Mouse (Mus musculus): ENCODE data around the gene Ccdc17. TPM values are rescaled to one million over a fixed set of nuclear protein-coding genes. Genes with fewer than 3 reads are reported as not detected.

Ccdc17 gene
- polyA plus RNA-seq, 1 experiment from 2014 or later, result 3.0 TPM

DNA sequence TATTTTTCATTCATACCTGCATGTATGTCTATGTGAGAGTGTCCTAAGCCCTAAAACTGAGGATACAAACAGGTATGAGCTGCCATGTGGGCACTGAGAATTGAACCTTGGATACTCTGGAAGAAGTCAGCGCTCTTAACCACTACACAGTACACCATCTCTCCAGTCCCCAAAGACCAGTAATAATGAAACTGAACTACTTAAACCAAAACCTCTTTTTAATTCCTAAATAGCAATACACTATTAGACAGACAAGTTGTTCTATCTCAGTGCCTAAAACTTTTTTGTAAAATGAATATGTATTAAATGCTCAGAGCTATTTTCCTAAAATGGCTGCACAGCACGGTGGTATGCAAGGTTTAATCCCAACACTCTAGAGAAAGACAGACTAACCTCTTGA lies 18.8 kb downstream of the Ccdc17 start:
- H3K4me2 ChIP-seq, result no peak overlapping the region
- H3K27ac ChIP-seq (replicated peaks), result no peak overlapping the region
- no peaks in the 10 kb centered on the region for H3K9me3 ChIP-seq (replicated peaks)
- H3K36me3 ChIP-seq, result peaks cover 54% of the 10 kb centered on the region
- ATAC-seq (ENCODE audit: low FRiP score), result no peak
- no peaks in the 10 kb centered on the region for H3K4me1 ChIP-seq
- H3K4me3 ChIP-seq (replicated peaks), result no peak overlapping the region
- H3K9ac ChIP-seq (replicated peaks), result no peak overlapping the region
- H3K27me3 ChIP-seq (replicated peaks), result no peaks in the 10 kb centered on the region
- WGBS, result 98% methylated on average over 2 of the region's 2 CpGs

- Histone ChIP-seq H3K4me1 (peaks cover 23% of the 10 kb centered on the region), H3K36me3 (peaks cover 15% of the 10 kb centered on the region), H3K4me2 (no peak overlapping the region), H3K27ac (replicated peaks) (no peak overlapping the region), H3K27me3 (replicated peaks) (no peaks in the 10 kb centered on the region), H3K9ac (replicated peaks) (no peak overlapping the region), H3K9me3 (replicated peaks) (no peaks in the 10 kb centered on the region), H3K4me3 (replicated peaks) (no peak overlapping the region)
- WGBS, result 97% methylated on average over 4 of the region's 4 CpGs
- ATAC-seq (ENCODE audit: low FRiP score), result no peak
Measured at GRCm38 (mm10) chr4:116624831-116625230, 28.4 kb downstream of the Ccdc17 start.

DNA sequence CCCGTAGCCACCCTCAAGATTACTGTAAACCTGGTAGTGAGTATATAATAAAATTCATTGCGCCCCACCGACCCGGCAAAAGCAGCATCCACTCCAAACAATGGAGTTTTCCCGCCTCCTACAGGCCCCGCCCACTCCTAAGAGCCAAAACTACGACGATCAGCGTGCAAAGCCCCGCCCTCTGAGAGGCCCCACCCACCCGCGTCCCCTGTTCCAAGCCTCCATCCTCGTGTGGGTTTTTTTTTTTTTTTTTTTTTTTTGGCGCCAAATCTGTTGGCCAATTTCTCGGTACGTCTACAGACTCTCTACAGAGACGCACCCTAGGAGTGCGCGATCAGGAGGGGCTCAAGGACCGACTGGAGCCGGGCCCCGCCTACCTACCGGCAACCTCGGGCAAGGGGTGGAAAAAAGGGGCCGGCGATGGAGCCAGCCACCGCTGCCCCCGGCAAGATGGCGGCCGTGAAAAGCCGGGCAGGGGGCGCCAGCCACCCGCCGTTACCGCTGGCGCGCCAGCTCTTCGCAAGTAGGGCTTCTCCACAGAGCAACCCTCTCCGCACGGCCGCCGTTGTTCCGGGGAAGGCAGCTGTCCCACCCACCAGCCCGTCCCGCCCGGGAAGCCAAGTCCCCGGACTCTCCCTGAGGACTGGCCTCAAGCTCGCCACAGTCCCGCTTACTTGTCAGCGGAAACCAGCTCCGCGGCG lies 30.4 kb downstream of the Ccdc17 start:
- Histone ChIP-seq H3K4me2 (peak overlapping the region; percentile 70), H3K9ac (replicated peaks) (peak overlapping the region; percentile 80), H3K36me3 (peaks cover under 1% of the 10 kb centered on the region), H3K4me3 (replicated peaks) (peak overlapping the region; percentile 80), H3K4me1 (peaks cover 23% of the 10 kb centered on the region), H3K9me3 (replicated peaks) (no peaks in the 10 kb centered on the region), H3K27me3 (replicated peaks) (no peaks in the 10 kb centered on the region), H3K27ac (replicated peaks) (peak overlapping the region; percentile 93)
- ATAC-seq (ENCODE audit: low FRiP score), result peak; percentile 82
- WGBS, result under 1% methylated on average over 51 of the region's 53 CpGs

DNA sequence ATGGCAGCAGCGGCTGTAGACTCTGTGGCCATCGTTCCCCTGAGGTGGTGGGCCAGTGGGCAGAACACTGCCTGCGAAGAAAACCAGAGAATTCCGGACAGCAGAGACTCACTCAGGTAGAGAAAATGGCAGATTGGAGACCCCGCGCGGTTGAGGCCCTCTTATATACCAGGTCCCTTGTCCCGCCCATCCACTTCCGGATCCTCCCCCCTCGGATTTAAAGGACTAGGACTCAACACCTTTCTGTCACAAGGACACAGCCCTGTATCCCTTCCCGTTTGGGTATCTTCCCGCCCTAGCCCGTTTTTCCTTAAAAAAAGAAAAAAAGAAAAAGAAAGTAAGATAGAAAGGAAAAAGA lies 30.9 kb downstream of the Ccdc17 start:
- Histone ChIP-seq H3K4me2 (peak overlapping the region; percentile 70), H3K9me3 (replicated peaks) (no peaks in the 10 kb centered on the region), H3K36me3 (peaks cover 3% of the 10 kb centered on the region; the same call in 1 of the 2 replicates), H3K4me1 (peaks cover 23% of the 10 kb centered on the region), H3K27me3 (replicated peaks) (no peaks in the 10 kb centered on the region), H3K4me3 (replicated peaks) (peak overlapping the region; percentile 80), H3K27ac (replicated peaks) (peak overlapping the region; percentile 93), H3K9ac (replicated peaks) (peak overlapping the region; percentile 80)
- WGBS, result 0% methylated on average over 13 of the region's 13 CpGs
- peak; percentile 96 for ATAC-seq (ENCODE audit: low FRiP score)

DNA sequence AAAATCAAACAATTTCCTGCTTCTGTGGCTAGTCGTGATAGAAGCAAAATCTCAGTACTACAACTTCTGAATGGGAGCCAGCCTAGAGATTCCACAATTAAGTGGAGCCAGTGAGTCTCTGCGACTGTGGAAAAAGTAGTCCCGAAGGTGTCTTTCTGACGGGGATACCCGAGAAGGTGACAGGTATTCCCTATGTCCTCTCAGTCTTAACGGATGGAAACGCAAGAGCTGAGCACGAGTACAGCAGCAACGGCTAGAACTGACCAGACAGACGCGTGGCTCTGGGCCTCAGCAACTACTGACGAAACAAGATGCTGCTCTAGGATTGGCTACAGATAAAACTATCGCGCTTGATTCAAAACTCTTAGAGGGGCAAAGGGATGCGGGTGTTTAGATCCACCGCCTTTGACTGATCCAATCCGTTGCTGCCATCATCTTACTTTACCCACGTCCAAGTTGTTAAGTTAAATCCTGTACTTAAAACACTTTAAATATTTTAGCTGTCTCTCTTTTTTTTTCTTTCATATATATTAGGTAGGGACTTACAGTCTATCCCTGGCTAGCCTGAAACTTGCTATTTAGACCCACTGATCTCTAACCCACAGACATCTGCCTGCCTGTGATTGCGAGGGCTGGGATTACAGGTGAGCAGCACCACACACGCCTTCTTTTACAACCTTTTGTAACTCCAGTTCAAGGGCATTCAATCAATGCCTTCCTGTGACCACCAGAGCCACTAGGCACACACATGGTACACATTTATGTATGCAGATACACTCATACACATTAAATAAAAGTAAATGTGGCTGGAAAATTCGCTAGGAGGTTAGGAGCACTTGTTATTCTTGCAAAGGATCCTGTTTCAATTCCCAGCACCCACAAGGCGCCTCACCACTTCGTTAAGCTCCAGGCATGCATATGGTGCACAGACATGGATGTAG lies 31.5 kb downstream of the Ccdc17 start, which contains the start of gene Nasp:
TSS of gene Nasp (minus strand) at position 220 of the 941 bp plus-strand sequence.
- peaks cover 3% of the 10 kb centered on the region; the same call in 1 of the 2 replicates for H3K36me3 ChIP-seq
- H3K27ac ChIP-seq (replicated peaks), result peak within 1 kb of the TSS; percentile 93
- no peaks in the 10 kb centered on the region for H3K27me3 ChIP-seq (replicated peaks)
- ATAC-seq (ENCODE audit: low FRiP score), result peak; percentile 92
- peak within 1 kb of the TSS; percentile 80 for H3K4me3 ChIP-seq (replicated peaks)
- peak within 1 kb of the TSS; percentile 80 for H3K9ac ChIP-seq (replicated peaks)
- WGBS, result 8% methylated on average over 23 of the region's 23 CpGs
- H3K4me1 ChIP-seq, result peaks cover 23% of the 10 kb centered on the region
- H3K4me2 ChIP-seq, result peak within 1 kb of the TSS; percentile 70
- no peaks in the 10 kb centered on the region for H3K9me3 ChIP-seq (replicated peaks)

GRCm38 (mm10) chr4:116635197-116635596 lies 38.7 kb downstream of the Ccdc17 start:
- Histone ChIP-seq H3K4me1 (no peaks in the 10 kb centered on the region), H3K4me3 (replicated peaks) (no peak overlapping the region), H3K27ac (replicated peaks) (no peak overlapping the region), H3K9ac (replicated peaks) (no peak overlapping the region), H3K4me2 (no peak overlapping the region), H3K36me3 (peaks cover 65% of the 10 kb centered on the region), H3K27me3 (replicated peaks) (no peaks in the 10 kb centered on the region), H3K9me3 (replicated peaks) (no peaks in the 10 kb centered on the region)
- 75% methylated on average over 1 of the region's 1 CpGs for WGBS
- peak; percentile 68; the same call in 1 of the 2 replicates for ATAC-seq (ENCODE audit: low FRiP score)

DNA sequence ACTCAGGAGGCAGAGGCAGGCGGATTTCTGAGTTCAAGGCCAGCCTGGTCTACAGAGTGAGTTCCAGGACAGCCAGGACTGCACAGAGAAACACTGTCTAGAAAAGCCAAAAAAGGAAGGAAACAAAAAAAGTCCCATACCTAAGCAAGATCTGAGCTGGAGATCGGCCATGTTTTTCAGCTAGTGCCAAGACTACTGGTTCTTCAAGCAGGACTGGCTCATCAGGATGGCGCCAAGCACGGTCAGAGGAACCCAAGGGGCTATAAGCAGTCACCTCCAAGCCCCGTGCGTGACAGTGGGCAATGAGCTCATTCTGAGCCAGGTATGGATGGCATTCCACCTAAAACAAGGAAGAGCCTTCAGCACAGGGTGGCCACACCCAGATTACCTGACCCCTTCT lies 42.4 kb downstream of the Ccdc17 start:
- H3K36me3 ChIP-seq, result peaks cover 80% of the 10 kb centered on the region
- no peak for ATAC-seq (ENCODE audit: low FRiP score)
- 96% methylated on average over 6 of the region's 6 CpGs for WGBS

DNA sequence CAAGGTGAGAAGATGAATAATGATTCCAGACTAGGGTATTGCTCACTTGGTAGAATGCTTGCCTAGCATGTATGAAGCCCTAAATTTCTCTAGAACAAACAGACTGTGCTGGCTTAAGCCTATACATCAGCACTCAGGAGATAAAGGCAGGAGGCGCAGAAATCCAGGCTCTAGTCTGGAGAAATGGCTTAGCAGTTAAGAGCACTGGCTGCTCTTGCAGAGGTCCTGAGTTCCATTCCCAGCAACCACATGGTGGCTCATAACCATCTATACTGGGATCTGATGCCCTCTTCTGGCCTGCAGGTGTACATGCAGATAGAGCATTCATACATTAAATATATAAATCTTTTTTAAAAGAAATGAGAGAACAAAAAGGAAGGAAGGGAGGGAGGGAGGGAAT lies 45.6 kb downstream of the Ccdc17 start:
- WGBS, result 100% methylated on average over 1 of the region's 1 CpGs
- Histone ChIP-seq H3K9me3 (replicated peaks) (no peaks in the 10 kb centered on the region), H3K36me3 (peaks cover 60% of the 10 kb centered on the region), H3K27me3 (replicated peaks) (no peaks in the 10 kb centered on the region), H3K27ac (replicated peaks) (no peak overlapping the region), H3K9ac (replicated peaks) (no peak overlapping the region), H3K4me3 (replicated peaks) (no peak overlapping the region), H3K4me2 (no peak overlapping the region), H3K4me1 (peaks cover 13% of the 10 kb centered on the region)
- ATAC-seq (ENCODE audit: low FRiP score), result no peak

More for the DNA sequence above, 42.4 kb downstream of the Ccdc17 start:
- Histone ChIP-seq H3K4me1 (no peaks in the 10 kb centered on the region), H3K27ac (replicated peaks) (no peak overlapping the region), H3K27me3 (replicated peaks) (no peaks in the 10 kb centered on the region), H3K4me2 (no peak overlapping the region), H3K9me3 (replicated peaks) (no peaks in the 10 kb centered on the region), H3K4me3 (replicated peaks) (no peak overlapping the region), H3K9ac (replicated peaks) (no peak overlapping the region)

DNA sequence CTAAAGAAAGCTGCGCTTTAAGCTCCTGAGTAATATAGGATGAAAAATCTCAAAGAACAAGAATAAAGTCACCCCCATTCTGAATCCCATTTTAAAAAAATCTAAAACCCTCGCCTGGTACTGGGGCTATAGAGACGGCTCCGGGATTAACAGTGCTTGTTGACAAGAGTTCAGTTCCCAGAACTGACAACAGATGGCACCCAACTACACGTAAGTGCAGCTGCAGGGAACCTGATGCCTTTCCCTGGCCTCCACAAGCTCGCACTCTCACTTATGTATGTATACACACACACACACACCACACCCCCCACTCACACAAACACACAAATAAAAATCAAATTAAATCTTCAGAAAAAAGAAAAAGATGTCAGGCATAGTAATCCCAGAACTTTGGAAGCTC lies 47.9 kb downstream of the Ccdc17 start:
- H3K27ac ChIP-seq (replicated peaks), result no peak overlapping the region
- H3K27me3 ChIP-seq (replicated peaks), result no peaks in the 10 kb centered on the region
- no peak overlapping the region for H3K4me2 ChIP-seq
- H3K4me1 ChIP-seq, result peaks cover 35% of the 10 kb centered on the region
- peak; percentile 47; the same call in 1 of the 2 replicates for ATAC-seq (ENCODE audit: low FRiP score)
- WGBS, result 53% methylated on average over 6 of the region's 6 CpGs
- no peaks in the 10 kb centered on the region for H3K9me3 ChIP-seq (replicated peaks)
- H3K36me3 ChIP-seq, result peaks cover 39% of the 10 kb centered on the region
- no peak overlapping the region for H3K9ac ChIP-seq (replicated peaks)
- no peak overlapping the region for H3K4me3 ChIP-seq (replicated peaks)

GRCm38 (mm10) chr4:116645624-116646023 lies 49.2 kb downstream of the Ccdc17 start:
- Histone ChIP-seq H3K9me3 (replicated peaks) (no peaks in the 10 kb centered on the region), H3K36me3 (peaks cover 29% of the 10 kb centered on the region), H3K9ac (replicated peaks) (no peak overlapping the region), H3K4me2 (no peak overlapping the region), H3K27me3 (replicated peaks) (no peaks in the 10 kb centered on the region), H3K4me1 (peaks cover 48% of the 10 kb centered on the region), H3K4me3 (replicated peaks) (no peak overlapping the region), H3K27ac (replicated peaks) (no peak overlapping the region)
- 94% methylated on average over 7 of the region's 7 CpGs for WGBS
- no peak for ATAC-seq (ENCODE audit: low FRiP score)

- Histone ChIP-seq H3K36me3 (0 out of 2 replicates have a peak, but pooled peaks cover 7% of the 10 kb centered on the region), H3K27ac (replicated peaks) (no peak overlapping the region), H3K4me1 (peaks cover 48% of the 10 kb centered on the region), H3K4me3 (replicated peaks) (no peak overlapping the region), H3K4me2 (peak overlapping the region; percentile 83), H3K9me3 (replicated peaks) (no peaks in the 10 kb centered on the region), H3K27me3 (replicated peaks) (no peaks in the 10 kb centered on the region), H3K9ac (replicated peaks) (no peak overlapping the region)
- ATAC-seq (ENCODE audit: low FRiP score), result no peak
- 96% methylated on average over 2 of the region's 2 CpGs for WGBS
Measured at GRCm38 (mm10) chr4:116649411-116649810, 53.0 kb downstream of the Ccdc17 start.

All from neural tube, embryonic 15.5 days (tissue).